Mouse (Mus musculus) neural tube, embryonic 12.5 days (tissue): ENCODE measurements around the gene Denr. TPM values are rescaled to one million over a fixed set of nuclear protein-coding genes. Genes with fewer than 3 reads are reported as not detected.

Source experiments
- ATAC-seq: fragments of 200-750 bp; cut with Nextera tagmentation; 2 replicates; pipeline ENCODE4 v1.8.0; 2017; ENCODE audit warnings: low read depth, mild to moderate bottlenecking, moderate TSS enrichment, moderate library complexity; ENCODE audit not compliant: low FRiP score
- H3K27ac ChIP-seq: fragments of 300-500 bp; sonication (generic); 2 replicates; pipeline ENCODE4 v1.5.1; 2016
- H3K27me3 ChIP-seq: fragments of 300-500 bp; sonication (generic); replicated peaks from 2 replicates; pipeline ENCODE4 v1.6.1; 2016; ENCODE audit warnings: mild to moderate bottlenecking
- H3K36me3 ChIP-seq: fragments of 300-500 bp; sonication (generic); 2 replicates; pipeline ENCODE4 v1.6.1; 2016; ENCODE audit warnings: mild to moderate bottlenecking
- H3K4me1 ChIP-seq: fragments of 300-500 bp; sonication (generic); 2 replicates; pipeline ENCODE4 v1.6.1; 2016
- H3K4me2 ChIP-seq: fragments of 300-500 bp; sonication (generic); replicated peaks from 2 replicates; pipeline ENCODE4 v1.6.1; 2016; ENCODE audit warnings: mild to moderate bottlenecking
- H3K4me3 ChIP-seq: fragments of 300-500 bp; sonication (generic); 2 replicates; pipeline ENCODE4 v1.5.1; 2016
- H3K9ac ChIP-seq: fragments of 300-500 bp; sonication (generic); 2 replicates; pipeline ENCODE4 v1.6.1; 2016; ENCODE audit warnings: mild to moderate bottlenecking
- H3K9me3 ChIP-seq: fragments of 300-500 bp; sonication (generic); 2 replicates; pipeline ENCODE4 v1.6.1; 2016; ENCODE audit warnings: mild to moderate bottlenecking
- WGBS: fragments of 180-500 bp; shearing (Covaris S2); methylation state at CpG from one replicate; pipeline ENCODE4 v1.1.7; 2016; 5-methylcytosine and 5-hydroxymethylcytosine counted together
- polyA plus RNA-seq: library from polyadenylated mRNA; unstranded; fragments of >200 nt; fragmentation: Nextera tagmentation; extraction: Ambion mirVana; gene quantifications from 2 replicates; pipeline ENCODE4 v1.2.1, GENCODE M21; 2016

Gene Denr
- polyA plus RNA-seq, 1 experiment from 2014 or later, result 159 TPM

DNA sequence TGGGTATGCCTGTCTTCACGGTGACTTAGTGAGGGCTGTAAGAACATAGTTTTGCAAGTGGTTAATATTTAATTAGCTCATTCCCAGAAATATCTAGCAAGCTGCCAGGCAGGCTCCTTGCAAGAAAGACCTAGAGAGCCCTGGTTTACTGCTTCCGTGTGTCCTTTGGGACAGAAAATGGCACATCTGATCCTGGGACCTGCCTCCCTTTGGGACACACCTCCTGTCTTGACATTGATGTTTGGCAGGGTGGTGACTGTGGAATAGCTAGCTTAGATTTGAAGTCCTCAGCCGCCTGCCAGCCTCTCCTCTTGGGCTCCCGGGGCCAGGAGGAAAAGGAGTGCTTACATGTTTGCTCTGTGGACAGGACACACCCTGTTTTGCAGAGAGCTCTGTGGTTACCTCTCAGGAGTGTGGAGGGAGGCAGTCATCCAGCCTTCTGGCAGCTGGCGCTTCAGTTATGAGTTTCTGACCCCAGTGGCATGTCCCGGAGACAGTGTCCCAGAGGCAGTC is 68.7 kb downstream of the Denr start:
- WGBS, result 72% methylated on average over 6 of the region's 6 CpGs
- Histone ChIP-seq H3K9me3 (no peaks in the 10 kb centered on the region), H3K4me1 (peaks cover 21% of the 10 kb centered on the region), H3K36me3 (no peaks in the 10 kb centered on the region), H3K4me2 (no peak overlapping the region), H3K4me3 (no peak overlapping the region), H3K9ac (no peak overlapping the region), H3K27ac (no peak overlapping the region), H3K27me3 (peaks cover 27% of the 10 kb centered on the region)
- no peak for ATAC-seq

DNA sequence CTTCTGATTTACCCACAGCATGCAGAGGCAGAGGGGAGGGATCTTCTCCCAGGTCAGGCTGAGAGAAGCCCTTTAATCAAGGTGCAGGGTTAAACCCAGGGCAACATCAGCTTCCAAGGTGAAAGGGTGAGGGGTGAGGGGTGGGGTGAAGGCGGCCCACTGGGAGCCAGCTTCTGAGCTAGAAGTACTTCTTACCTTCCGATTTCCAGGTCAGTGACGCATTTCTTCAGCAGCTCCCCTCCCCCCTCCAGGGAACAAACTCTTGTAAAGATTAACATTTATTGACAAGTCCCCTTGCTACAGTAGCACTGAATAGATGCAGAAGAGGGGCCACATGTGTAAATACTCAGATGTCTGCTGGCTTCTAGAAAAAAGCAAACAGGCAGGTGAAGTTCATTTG is 70.3 kb downstream of the Denr start:
- Histone ChIP-seq H3K27me3 (peaks cover 27% of the 10 kb centered on the region), H3K9ac (no peak overlapping the region)
- no peak for ATAC-seq

DNA sequence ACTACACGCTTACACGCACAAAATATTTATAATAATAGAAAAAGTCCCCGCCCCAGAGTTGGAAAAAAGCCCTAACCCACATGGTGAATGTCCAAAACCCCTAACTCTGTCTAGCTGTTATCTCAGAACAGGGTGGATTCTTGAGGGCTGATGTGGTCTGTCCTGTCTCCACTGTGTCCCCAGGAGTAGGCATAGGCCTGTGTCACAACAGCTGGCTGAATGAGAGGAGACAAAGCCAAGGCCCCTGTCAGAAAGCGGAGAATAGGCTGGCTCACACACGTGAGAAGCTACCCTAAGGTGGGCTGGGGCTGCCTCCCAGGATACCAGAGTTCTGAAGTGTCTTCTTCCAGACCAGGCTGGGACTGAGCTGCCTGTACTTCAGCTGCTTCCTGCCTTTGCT is 71.2 kb downstream of the Denr start:
- 87% methylated on average over 5 of the region's 5 CpGs for WGBS
- Histone ChIP-seq H3K4me2 (no peak overlapping the region), H3K9ac (no peak overlapping the region), H3K9me3 (no peaks in the 10 kb centered on the region), H3K4me1 (peaks cover 21% of the 10 kb centered on the region), H3K36me3 (no peaks in the 10 kb centered on the region), H3K4me3 (no peak overlapping the region), H3K27ac (no peak overlapping the region), H3K27me3 (peaks cover 31% of the 10 kb centered on the region)
- ATAC-seq, result no peak

More for the DNA sequence above, 70.3 kb downstream of the Denr start:
- no peak overlapping the region for H3K4me3 ChIP-seq
- no peak overlapping the region for H3K4me2 ChIP-seq
- WGBS, result 53% methylated on average over 3 of the region's 3 CpGs
- no peaks in the 10 kb centered on the region for H3K9me3 ChIP-seq
- H3K36me3 ChIP-seq, result no peaks in the 10 kb centered on the region
- H3K4me1 ChIP-seq, result peaks cover 21% of the 10 kb centered on the region
- H3K27ac ChIP-seq, result no peak overlapping the region

Other genes with a start within 250 kb of the Denr start
- gene Clip1, start 222.6 kb upstream of the Denr start, polyA plus RNA-seq, result 64.6 and 66.1 TPM in 2 replicates
- 89.3 and 96.6 TPM in 2 replicates for gene Zcchc8, start 186.1 kb upstream of the Denr start, polyA plus RNA-seq
- 160 and 170 TPM in 2 replicates for gene Rsrc2, start 157.8 kb upstream of the Denr start, polyA plus RNA-seq
- gene Kntc1, start 157.5 kb upstream of the Denr start, polyA plus RNA-seq, result 25.3 and 26.2 TPM in 2 replicates
- gene Hcar2, start 41.7 kb upstream of the Denr start, polyA plus RNA-seq, result not detected in 2 replicates
- not detected in 2 replicates for gene Hcar1, start 27.2 kb upstream of the Denr start, polyA plus RNA-seq
- gene Gm43518, start 20.2 kb downstream of the Denr start, polyA plus RNA-seq, result 2.4 and 3.4 TPM in 2 replicates
- 5.9 and 7.9 TPM in 2 replicates for gene Ccdc62, start 23.5 kb downstream of the Denr start, polyA plus RNA-seq
- gene Hip1r, start 66.5 kb downstream of the Denr start, polyA plus RNA-seq, result 12.6 and 14.6 TPM in 2 replicates
- gene Vps37b, start 125.1 kb downstream of the Denr start, polyA plus RNA-seq, result 70.9 and 71.2 TPM in 2 replicates
- 4.1 and 4.7 TPM in 2 replicates for gene Abcb9, start 188.6 kb downstream of the Denr start, polyA plus RNA-seq
- 28.1 and 28.8 TPM in 2 replicates for gene Ogfod2, start 205.1 kb downstream of the Denr start, polyA plus RNA-seq
- 93.1 and 98.9 TPM in 2 replicates for gene Arl6ip4, start 208.9 kb downstream of the Denr start, polyA plus RNA-seq